Mouse (Mus musculus): ENCODE results near the gene 7420426K07Rik.

The 7420426K07Rik gene

GRCm38 (mm10) chr9:98902819-98903218 is at the start of gene 7420426K07Rik:
Gene 7420426K07Rik (plus strand): TSS chr9:98903119.
- no peak for DNase-seq (ENCODE audit: low spot score)

GRCm38 (mm10) chr9:98856210-98856609 is 46.7 kb upstream of the 7420426K07Rik start, which contains the start of gene Prr23a2:
Gene Prr23a2 (plus strand): TSS chr9:98856494.
- no peak for DNase-seq (ENCODE audit: low spot score)

GRCm38 (mm10) chr9:98863463-98863862 is 39.5 kb upstream of the 7420426K07Rik start:
- DNase-seq (ENCODE audit: low spot score): peak; percentile 7

- peak; percentile 10 for DNase-seq (ENCODE audit: low spot score)
Observed at GRCm38 (mm10) chr9:98864571-98864970, 38.3 kb upstream of the 7420426K07Rik start, which contains the start of gene Prr23a3. Gene Prr23a3 (plus strand): TSS chr9:98864767.

- no peak for DNase-seq (ENCODE audit: low spot score)
Observed at GRCm38 (mm10) chr9:98901486-98901885, 1.4 kb upstream of the 7420426K07Rik start.

GRCm38 (mm10) chr9:98920629-98921523 is 18.0 kb downstream of the 7420426K07Rik start:
- DNase-seq (ENCODE audit: low spot score): no peak

GRCm38 (mm10) chr9:98923119-98923518 is 20.2 kb downstream of the 7420426K07Rik start:
- no peak for DNase-seq (ENCODE audit: low spot score)

- no peak for DNase-seq (ENCODE audit: low spot score)
Observed at GRCm38 (mm10) chr9:98924183-98924582, 21.3 kb downstream of the 7420426K07Rik start.

GRCm38 (mm10) chr9:98929496-98929895 is 26.6 kb downstream of the 7420426K07Rik start:
- DNase-seq (ENCODE audit: low spot score): no peak

- peak; percentile 24 for DNase-seq (ENCODE audit: low spot score)
Observed at GRCm38 (mm10) chr9:98932931-98933330, 30.0 kb downstream of the 7420426K07Rik start.

GRCm38 (mm10) chr9:98935190-98935909 is 32.4 kb downstream of the 7420426K07Rik start:
- DNase-seq (ENCODE audit: low spot score): no peak

GRCm38 (mm10) chr9:98939290-98939689 is 36.4 kb downstream of the 7420426K07Rik start:
- DNase-seq (ENCODE audit: low spot score): no peak

GRCm38 (mm10) chr9:98952171-98953050 is 49.5 kb downstream of the 7420426K07Rik start:
- no peak for DNase-seq (ENCODE audit: low spot score)

GRCm38 (mm10) chr9:98953291-98953690 is 50.4 kb downstream of the 7420426K07Rik start:
- no peak for DNase-seq (ENCODE audit: low spot score)

- no peak for DNase-seq (ENCODE audit: low spot score)
Observed at GRCm38 (mm10) chr9:98953830-98954229, 50.9 kb downstream of the 7420426K07Rik start.
